Mouse (Mus musculus) gastrocnemius, adult 8-10 months (tissue): Measurements from ENCODE around the gene Tmem186. TPM values are rescaled to one million over a fixed set of nuclear protein-coding genes. Genes with fewer than 3 reads are reported as not detected.

Experiments
- DNase-seq, 2 experiments: peaks; one replicate each; pipeline ENCODE4 v3.0.0; 2022; ENCODE audit warnings: low spot score in 2 of 2
- total RNA-seq, 4 experiments: library from RNA; stranded (reverse); gene quantifications; 2 replicates each; pipeline ENCODE4 v1.2.4; 2022

Tmem186 gene
- 10 to 100 TPM; 13.1 to 15.3 (median 14.2) TPM for total RNA-seq

DNA sequence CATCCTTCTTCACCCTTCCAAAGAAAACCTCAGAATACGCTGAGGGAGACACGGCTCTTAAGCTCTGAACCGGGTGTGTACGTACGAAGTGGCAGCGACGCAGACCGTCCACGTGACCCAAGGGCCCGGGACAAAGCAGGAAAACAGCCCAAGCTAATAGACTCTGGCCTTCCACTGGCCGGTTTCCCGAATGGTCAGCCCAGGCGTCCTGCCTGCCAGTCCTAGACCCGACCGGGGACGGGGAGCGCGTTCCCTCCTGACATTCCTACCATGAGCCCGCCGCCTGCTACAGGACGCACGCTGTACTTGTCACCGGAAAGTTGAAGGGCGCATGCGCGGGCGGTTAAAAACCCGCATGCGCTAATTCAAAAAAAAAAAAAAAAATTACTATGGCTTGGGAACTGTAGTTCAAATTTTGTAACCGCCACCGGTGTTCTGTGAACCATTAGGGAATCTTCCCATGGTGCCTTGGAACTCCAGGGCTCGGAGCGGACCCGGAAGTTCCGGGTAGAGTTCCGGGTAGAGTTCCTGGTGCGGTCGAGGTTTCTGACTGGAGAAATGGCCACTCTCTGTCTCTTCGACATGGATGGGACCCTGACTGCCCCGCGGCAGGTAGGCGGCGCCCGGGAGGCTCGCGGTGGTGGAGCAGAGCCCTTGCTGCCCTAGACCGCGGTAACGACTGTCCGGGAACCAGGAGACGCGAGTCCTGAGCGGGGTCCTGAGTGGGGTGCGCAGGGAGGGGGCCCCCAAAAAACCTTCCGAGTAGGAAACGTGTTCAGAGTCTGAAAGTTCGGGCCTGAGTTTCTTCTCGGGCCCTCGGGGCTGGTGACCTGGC lies at the start of gene Tmem186, which contains the start of gene Pmm2:
Tmem186 (minus strand) TSS at position 496 of the 835 bp plus-strand sequence.
Pmm2 (plus strand) TSS at position 458 of the 835 bp plus-strand sequence.
- DNase-seq, result peak; percentile 63 to 80

DNA sequence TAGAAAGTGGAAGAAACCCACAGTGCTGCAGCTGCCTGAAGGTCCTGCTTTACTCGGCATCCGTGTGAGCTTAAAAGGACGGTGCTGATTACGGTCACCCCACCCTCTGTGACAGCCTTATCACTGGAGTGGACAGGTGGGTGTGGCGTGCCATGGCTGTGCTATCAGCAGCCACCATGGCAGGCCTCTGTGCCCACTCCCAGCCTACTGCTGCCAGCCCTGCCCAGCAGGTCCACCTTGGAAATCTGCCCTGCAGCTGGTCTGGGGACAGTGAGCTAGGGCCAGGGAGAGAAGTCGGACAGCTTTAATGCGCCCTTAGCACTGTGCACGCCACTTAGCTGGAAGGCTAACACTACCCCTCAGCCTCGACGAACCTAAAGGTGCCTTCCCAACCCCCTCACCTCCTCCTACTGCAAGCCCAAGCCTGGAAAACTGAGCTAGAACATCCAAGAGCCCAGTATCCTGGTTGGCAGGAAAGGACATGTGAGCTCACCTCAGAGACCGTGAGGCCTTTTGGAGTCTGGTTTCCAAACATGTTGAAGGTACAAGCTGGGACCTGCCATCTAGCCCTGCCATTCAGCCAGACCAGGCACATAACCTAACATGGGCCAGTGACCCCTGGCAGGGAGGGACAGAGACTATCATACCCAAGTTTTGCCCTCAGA lies 49.5 kb upstream of the Tmem186 start:
- DNase-seq, result no peak

DNA sequence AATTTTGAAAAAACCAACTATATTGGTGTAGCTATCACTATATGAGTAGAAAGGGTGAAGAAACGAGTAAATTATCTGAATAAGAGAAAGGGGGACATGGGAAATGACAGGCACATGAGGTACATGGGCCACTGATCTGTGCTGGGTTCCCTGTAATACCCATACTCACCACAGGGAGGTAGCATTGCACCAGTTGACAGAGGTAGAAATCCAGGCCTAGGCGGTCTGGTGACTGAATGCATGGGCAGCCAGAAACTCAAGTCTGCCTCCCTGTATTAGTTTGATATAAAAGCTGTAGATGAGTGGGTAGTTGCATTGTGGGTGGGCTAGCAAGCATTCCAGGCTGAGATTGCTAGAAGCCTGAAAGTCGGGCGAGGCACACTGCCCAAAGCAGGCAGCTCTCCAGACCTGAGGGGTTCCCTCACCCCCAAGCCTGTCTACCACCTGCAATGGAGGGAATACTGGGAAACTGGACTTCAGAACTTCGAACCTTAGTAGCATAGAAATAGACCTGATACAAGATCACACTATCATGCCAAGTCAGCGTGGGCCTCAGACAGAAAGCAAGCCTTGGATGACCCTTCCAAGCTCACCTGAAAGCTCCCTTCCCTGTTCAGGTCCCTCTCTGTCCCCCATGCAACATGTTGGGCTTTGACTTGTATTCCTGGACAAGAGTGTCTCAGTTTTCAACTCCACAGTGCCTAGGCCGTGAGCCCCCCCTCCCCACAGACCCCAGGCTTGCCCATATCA lies 48.8 kb upstream of the Tmem186 start:
- DNase-seq, result peak; percentile 56 to 62

- no peak for DNase-seq
These were observed 47.6 kb upstream of the Tmem186 start for GRCm38 (mm10) chr16:8685087-8685486.

GRCm38 (mm10) chr16:8680470-8680869 lies 43.0 kb upstream of the Tmem186 start, which contains the start of gene Gm5767:
TSS of gene Gm5767 (plus strand) at chr16:8680770.
- no peak for DNase-seq

GRCm38 (mm10) chr16:8679780-8680179 lies 42.3 kb upstream of the Tmem186 start:
- DNase-seq, result no peak

DNA sequence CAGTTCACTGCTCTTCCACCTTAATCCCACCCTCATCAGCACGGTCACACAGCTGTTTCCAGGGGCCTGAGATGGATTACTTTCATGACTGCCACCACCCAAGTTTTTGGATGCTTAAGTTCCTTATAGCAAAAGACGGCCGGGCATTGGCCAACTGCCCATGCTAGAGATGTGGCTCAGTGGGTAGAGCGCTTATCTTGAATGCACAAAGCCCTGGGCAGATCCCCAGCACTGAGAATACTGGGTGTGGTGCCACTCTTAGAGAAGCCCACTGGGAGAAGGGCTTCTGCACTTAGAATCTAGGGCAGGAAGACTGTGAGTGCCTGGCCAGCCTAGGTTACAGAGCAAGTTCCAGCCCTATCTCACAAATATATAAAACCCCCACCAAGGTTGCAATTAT lies 41.2 kb upstream of the Tmem186 start:
- no peak for DNase-seq

GRCm38 (mm10) chr16:8678035-8678434 lies 40.5 kb upstream of the Tmem186 start:
- no peak for DNase-seq

DNA sequence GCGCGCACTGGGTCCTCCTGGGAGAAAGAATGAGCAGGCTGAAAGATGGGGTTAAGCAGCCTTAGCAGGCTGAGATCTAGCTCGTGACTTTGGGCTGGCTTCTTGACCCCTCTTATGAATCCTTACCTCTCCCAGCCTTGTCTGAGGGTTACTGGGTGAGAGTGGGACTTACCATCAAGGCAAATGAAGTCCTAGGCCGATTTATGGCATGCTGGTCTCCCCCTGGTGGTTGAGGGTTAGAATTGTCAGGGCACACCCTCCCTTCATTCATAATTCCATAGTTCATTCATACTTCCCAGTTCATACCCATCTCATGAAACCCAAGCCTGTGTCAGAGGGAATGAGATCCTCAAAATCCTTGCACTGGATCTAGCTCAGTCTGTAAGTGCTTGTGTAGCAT lies 39.3 kb upstream of the Tmem186 start:
- no peak for DNase-seq

DNA sequence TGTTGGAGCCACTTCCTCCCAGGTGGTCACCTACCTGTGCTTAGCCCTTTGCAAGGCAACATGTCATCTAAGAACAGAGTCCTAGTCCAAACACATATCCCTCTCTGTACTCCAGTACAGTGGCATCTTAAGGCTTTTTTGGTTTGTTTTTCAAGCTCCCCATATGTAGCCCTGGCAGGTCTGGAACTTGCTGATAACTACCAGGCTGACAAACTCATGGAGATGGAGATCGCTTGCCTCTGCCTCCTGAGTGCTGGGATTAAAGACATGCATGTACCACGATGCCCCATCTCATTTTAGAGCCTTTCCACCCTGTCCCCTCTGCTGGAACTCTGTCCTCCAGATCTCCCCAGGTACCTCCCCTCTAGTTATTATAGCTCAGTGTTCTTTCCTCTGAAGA lies 38.7 kb upstream of the Tmem186 start:
- no peak for DNase-seq

- DNase-seq, result no peak
These were observed 38.0 kb upstream of the Tmem186 start for GRCm38 (mm10) chr16:8675559-8675958.

- no peak for DNase-seq
These were observed 36.7 kb upstream of the Tmem186 start for GRCm38 (mm10) chr16:8674165-8674564.

- no peak for DNase-seq
These were observed 35.8 kb upstream of the Tmem186 start for GRCm38 (mm10) chr16:8673343-8673742.

- no peak for DNase-seq
These were observed 35.3 kb upstream of the Tmem186 start for GRCm38 (mm10) chr16:8672811-8673210.

DNA sequence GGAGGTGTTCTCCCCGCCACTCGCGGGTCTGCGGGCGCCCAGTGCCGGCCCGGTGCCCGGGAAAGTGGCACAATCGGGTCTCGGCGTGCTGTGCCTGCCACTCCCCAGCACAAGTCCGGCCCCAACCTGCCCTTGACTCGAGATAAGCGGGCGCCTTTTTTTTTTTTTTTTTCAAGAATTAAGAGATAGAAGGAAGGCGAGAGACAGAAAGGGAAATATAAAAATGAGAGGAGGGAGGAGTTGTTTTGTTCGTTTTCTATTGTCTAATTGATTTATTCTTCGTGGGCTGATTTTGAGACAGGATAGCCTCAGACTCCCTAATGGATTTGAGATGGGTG lies 34.8 kb upstream of the Tmem186 start:
- DNase-seq, result no peak

- peak; percentile 91 to 92 for DNase-seq
These were observed 34.2 kb upstream of the Tmem186 start, which contains the start of gene Carhsp1 for GRCm38 (mm10) chr16:8671551-8672349. TSS of gene Carhsp1 (minus strand) at chr16:8672155.

DNA sequence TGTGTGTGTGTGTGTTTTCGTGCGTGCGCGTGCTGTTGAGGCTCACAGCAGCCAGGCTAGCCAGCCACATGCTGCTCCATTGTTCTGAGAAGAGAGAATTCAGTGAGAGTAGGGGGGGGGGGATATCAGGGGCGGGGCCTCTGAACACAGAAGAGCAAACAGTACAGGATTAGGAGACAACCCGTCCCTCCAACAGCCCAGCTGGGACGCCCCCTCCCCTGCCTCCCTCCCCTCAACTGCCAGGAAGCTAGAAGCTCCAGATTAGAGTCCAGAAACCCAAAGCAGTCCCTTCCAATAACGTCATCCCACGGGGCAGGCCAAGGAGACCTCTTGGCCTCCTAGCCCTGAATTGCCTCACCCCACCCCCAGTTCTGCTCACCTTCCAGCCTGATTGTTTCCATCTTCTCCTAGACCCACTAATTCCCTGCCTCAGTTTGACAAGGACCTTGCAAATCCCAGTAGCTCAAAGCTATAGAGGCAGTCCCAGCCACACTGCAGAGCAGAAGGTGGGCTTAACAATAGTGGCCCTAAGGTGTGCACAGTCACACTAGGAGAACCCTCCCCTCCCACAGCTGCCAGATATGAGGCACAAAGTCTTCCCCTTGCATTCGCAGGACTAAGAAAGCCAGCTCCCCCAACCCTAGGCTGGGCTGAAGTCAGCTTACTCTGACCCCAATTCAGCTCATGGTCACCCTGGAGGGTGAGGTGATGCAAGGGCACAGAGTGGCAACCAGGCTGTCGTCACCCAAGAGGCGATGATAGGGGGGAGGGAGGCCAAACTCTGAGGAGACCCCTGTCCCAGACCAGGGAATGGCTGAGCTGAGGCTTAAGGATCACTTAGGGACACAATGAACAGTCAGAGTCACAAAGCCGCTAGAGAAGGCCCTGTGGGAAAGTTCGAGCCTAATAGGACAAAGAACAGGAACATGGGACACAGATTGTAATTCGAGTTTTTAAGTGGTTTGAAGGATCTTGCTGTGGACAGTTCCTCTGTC lies 32.8 kb upstream of the Tmem186 start:
- DNase-seq, result no peak

- no peak for DNase-seq
These were observed 31.9 kb upstream of the Tmem186 start for GRCm38 (mm10) chr16:8669432-8669831.

GRCm38 (mm10) chr16:8668386-8668785 lies 30.9 kb upstream of the Tmem186 start:
- DNase-seq, result no peak

GRCm38 (mm10) chr16:8667814-8668213 lies 30.3 kb upstream of the Tmem186 start:
- peak in 1 of 2 experiments; percentile 17 for DNase-seq
